Mouse (Mus musculus) ES-Bruce4 (cell line): Measurements from ENCODE around the gene Sorcs3. TPM values are rescaled to one million over a fixed set of nuclear protein-coding genes. Genes with fewer than 3 reads are reported as not detected.

Experiments used
- H3K27ac ChIP-seq: 2 replicates; pipeline ENCODE4 v1.5.1; 2012; ENCODE audit warnings: low read length, inconsistent platforms; ENCODE audit not compliant: insufficient read depth
- H3K27me3 ChIP-seq: 2 replicates; pipeline ENCODE4 v1.6.1; 2012; ENCODE audit warnings: mild to moderate bottlenecking, low read length, inconsistent platforms; ENCODE audit not compliant: control insufficient read depth, poor library complexity, insufficient read depth, severe bottlenecking
- H3K36me3 ChIP-seq: 2 replicates; pipeline ENCODE4 v1.6.1; 2012; ENCODE audit warnings: inconsistent platforms, mild to moderate bottlenecking, low read length, moderate library complexity; ENCODE audit not compliant: control insufficient read depth, poor library complexity, insufficient read depth, severe bottlenecking
- H3K4me1 ChIP-seq: one replicate; pipeline ENCODE4 v1.8.1; 2011; ENCODE audit warnings: low read length; ENCODE audit not compliant: control insufficient read depth, insufficient read depth
- H3K4me3 ChIP-seq: 2 replicates; pipeline ENCODE4 v1.5.1; 2011; ENCODE audit warnings: low read depth, mild to moderate bottlenecking, low read length
- H3K9ac ChIP-seq: 2 replicates; pipeline ENCODE4 v1.6.1; 2012; ENCODE audit warnings: low read depth, mild to moderate bottlenecking, inconsistent platforms; ENCODE audit not compliant: poor library complexity, severe bottlenecking
- H3K9me3 ChIP-seq: replicated peaks from 2 replicates; pipeline ENCODE4 v1.6.1; 2012; ENCODE audit warnings: mild to moderate bottlenecking, low read length, inconsistent platforms; ENCODE audit not compliant: control insufficient read depth, poor library complexity, insufficient read depth, severe bottlenecking
- CTCF ChIP-seq: IDR thresholded peaks from one replicate; pipeline ENCODE4 v1.8.1; 2011; ENCODE audit warnings: low read depth, low read length
- EP300 ChIP-seq: IDR thresholded peaks from 2 replicates; pipeline ENCODE4 v1.6.1; 2011; ENCODE audit warnings: low read depth, low read length; ENCODE audit not compliant: insufficient read depth
- POLR2A ChIP-seq: IDR thresholded peaks from one replicate; pipeline ENCODE4 v1.8.1; 2011; ENCODE audit warnings: low read length; ENCODE audit not compliant: insufficient read depth
- polyA plus RNA-seq: library from polyadenylated mRNA; stranded (reverse); fragments of >200 nt; gene quantifications from 2 replicates; pipeline ENCODE4 v1.2.4, GENCODE M21; 2011; ENCODE audit warnings: low read depth; ENCODE audit not compliant: missing spikeins, insufficient read depth, insufficient read length

Gene Sorcs3
- polyA plus RNA-seq, 1 experiment: not detected

DNA sequence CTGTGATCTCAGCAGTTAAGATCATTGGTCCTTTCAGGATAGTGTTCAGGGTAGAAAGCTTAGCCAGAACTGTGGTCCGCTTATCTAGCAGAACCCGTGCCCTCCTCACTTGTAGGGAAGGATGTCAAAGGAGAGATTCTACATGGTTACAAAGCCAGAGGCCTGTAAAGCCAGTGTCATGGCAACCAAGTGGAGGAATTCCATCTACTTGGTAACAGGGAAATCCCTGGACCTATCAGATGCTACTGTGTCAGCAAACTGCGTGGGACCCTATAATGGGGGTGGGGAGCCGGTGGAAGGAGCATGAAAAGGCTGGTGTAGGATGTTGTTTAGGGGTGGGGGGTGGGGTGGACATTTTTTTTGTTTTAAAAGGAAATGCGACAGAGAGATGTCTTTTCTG lies 57.9 kb downstream of the Sorcs3 start:
- Histone ChIP-seq H3K36me3 (no peaks in the 10 kb centered on the region), H3K9me3 (no peaks in the 10 kb centered on the region), H3K27ac (no peak overlapping the region), H3K4me3 (no peak overlapping the region), H3K9ac (no peak overlapping the region), H3K27me3 (no peaks in the 10 kb centered on the region), H3K4me1 (no peaks in the 10 kb centered on the region)
- TF ChIP-seq CTCF: no peak
- TF ChIP-seq EP300: no peak
- TF ChIP-seq POLR2A: no peak

GRCm38 (mm10) chr19:48280273-48280672 lies 74.4 kb downstream of the Sorcs3 start:
- H3K4me3 ChIP-seq: no peak overlapping the region
- no peak for TF ChIP-seq CTCF
- TF ChIP-seq EP300: no peak
- no peak for TF ChIP-seq POLR2A
- H3K27ac ChIP-seq: no peak overlapping the region
- no peak overlapping the region for H3K9ac ChIP-seq
- H3K36me3 ChIP-seq: no peaks in the 10 kb centered on the region
- no peaks in the 10 kb centered on the region for H3K9me3 ChIP-seq
- H3K4me1 ChIP-seq: no peaks in the 10 kb centered on the region
- no peaks in the 10 kb centered on the region for H3K27me3 ChIP-seq

DNA sequence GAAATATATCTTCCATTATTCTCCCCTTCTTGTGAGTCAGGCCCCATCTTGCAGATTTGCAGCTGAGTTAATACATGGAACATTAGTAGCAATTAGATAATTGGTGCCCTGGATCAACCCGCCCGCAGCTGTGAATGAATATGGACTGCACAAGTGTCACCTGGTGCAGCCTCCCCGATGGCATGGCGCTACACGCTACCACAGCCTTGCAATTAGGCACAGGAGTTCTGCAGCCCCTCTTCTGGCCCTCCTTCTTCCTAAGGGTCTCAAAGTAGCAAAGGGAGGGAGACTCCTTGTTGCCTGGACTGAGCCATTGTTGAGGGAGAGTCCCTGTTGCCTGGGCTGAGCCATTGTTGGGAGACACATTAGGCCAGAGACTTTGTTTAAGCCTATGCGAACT lies 76.4 kb downstream of the Sorcs3 start:
- Histone ChIP-seq H3K27ac (no peak overlapping the region), H3K27me3 (no peaks in the 10 kb centered on the region), H3K9me3 (no peaks in the 10 kb centered on the region), H3K36me3 (no peaks in the 10 kb centered on the region), H3K9ac (no peak overlapping the region), H3K4me1 (no peaks in the 10 kb centered on the region), H3K4me3 (no peak overlapping the region)
- TF ChIP-seq CTCF (no peak), POLR2A (no peak), EP300 (no peak)

DNA sequence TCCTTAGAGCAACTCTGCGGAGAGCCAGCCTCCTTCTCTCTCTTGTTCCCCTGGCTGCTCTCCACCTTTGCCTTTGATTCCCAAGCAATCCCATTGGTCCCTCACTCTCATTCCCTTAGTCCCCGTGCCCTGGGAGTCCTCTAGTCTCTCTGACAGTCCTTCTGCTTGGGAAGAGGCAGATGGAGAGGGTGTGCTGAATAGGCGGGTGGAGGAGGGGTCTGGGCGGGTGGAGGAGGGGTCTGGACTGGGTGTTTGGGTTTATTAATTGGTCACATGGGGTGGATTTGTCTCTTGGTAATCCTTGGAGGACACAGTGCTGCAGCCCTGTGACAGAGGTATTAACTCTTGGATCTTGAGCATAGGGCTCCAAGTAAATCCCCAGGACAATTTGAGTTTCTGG lies 77.4 kb downstream of the Sorcs3 start:
- Histone ChIP-seq H3K9me3 (no peaks in the 10 kb centered on the region), H3K9ac (no peak overlapping the region), H3K27ac (no peak overlapping the region), H3K4me3 (no peak overlapping the region), H3K27me3 (no peaks in the 10 kb centered on the region), H3K4me1 (no peaks in the 10 kb centered on the region), H3K36me3 (no peaks in the 10 kb centered on the region)
- TF ChIP-seq CTCF (no peak), EP300 (no peak), POLR2A (no peak)

DNA sequence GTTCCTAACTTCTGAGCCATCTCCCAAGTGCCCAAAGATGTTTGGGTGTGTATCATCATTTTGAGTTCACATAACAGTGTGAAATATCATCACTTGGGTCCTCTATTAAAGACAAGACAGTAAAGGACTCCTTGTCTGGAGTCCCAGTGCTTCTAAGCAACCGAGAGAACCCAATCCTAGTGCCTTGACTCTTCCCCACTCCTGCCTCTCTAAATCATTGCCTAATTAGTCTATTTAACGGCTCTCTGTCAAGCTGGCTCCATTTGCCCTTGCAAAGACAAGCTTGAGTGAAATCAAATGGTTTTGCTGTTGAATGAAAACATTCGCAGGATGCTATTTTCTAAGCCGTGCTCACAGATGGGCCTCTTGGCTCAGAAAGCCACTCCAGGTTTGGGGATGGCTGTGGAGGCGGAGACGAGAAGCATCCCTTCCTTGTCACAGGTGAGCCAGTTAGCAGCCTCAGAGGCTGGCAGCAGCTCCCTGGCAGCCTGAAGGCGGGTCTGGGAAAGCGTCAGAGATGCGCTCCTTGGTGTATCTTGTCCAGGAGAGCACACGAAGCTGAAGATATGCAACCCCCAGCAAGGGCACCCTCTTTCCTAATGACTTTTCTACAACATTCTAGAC lies 79.9 kb downstream of the Sorcs3 start:
- no peak overlapping the region for H3K27ac ChIP-seq
- TF ChIP-seq EP300: no peak
- no peak for TF ChIP-seq POLR2A
- TF ChIP-seq CTCF: no peak
- H3K4me3 ChIP-seq: no peak overlapping the region
- no peaks in the 10 kb centered on the region for H3K36me3 ChIP-seq
- H3K4me1 ChIP-seq: no peaks in the 10 kb centered on the region
- H3K9ac ChIP-seq: no peak overlapping the region
- no peaks in the 10 kb centered on the region for H3K27me3 ChIP-seq
- H3K9me3 ChIP-seq: no peaks in the 10 kb centered on the region

DNA sequence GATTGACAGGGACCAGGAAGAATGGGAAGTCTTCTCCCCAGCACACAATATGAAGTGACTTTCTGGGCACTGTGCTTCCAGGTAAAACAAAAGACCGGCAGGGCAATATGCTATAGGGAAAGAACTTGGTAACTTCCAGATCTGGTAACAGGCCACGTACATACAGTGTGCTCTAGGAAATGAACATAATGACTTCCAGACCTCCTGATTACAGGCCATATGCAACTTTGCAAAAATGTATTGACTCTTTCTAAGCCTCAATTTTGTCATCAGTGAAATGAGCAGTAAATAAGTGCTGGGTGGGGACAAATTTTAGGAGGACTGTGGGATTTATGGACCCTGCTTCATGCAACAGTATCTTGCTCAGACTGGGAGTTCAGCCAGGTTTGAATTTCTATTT lies 88.4 kb downstream of the Sorcs3 start:
- no peak overlapping the region for H3K4me3 ChIP-seq
- H3K27ac ChIP-seq: no peak overlapping the region
- H3K4me1 ChIP-seq: no peaks in the 10 kb centered on the region
- no peaks in the 10 kb centered on the region for H3K9me3 ChIP-seq
- H3K27me3 ChIP-seq: no peaks in the 10 kb centered on the region
- no peak for TF ChIP-seq POLR2A
- no peak for TF ChIP-seq CTCF
- no peak for TF ChIP-seq EP300
- no peak overlapping the region for H3K9ac ChIP-seq
- H3K36me3 ChIP-seq: no peaks in the 10 kb centered on the region
